Mouse (Mus musculus) kidney, postnatal 0 days (tissue): ENCODE measurements around the gene Opn4. TPM values are rescaled to one million over a fixed set of nuclear protein-coding genes. Genes with fewer than 3 reads are reported as not detected.

Experiments
- ATAC-seq: fragments of 200-750 bp; cut with Nextera tagmentation; replicated peaks from 2 replicates; pipeline ENCODE4 v1.8.0; 2017; ENCODE audit warnings: low read depth, moderate number of reproducible peaks, moderate TSS enrichment, moderate library complexity; ENCODE audit not compliant: low FRiP score
- DNase-seq: peaks from one replicate; pipeline ENCODE4 v3.0.0-alpha.2; 2016; ENCODE audit warnings: low spot score
- H3K27ac ChIP-seq: fragments of 300-500 bp; sonication (generic); 2 replicates; pipeline ENCODE4 v1.5.1; 2014; ENCODE audit warnings: mild to moderate bottlenecking
- H3K27me3 ChIP-seq: fragments of 300-500 bp; sonication (generic); 2 replicates; pipeline ENCODE4 v1.6.1; 2014; ENCODE audit warnings: low read length, mixed read lengths; ENCODE audit not compliant: insufficient read depth
- H3K36me3 ChIP-seq: fragments of 300-500 bp; sonication (generic); 2 replicates; pipeline ENCODE4 v1.6.1; 2014; ENCODE audit warnings: low read length, mixed read lengths; ENCODE audit not compliant: insufficient read depth
- H3K4me1 ChIP-seq: fragments of 300-500 bp; sonication (generic); replicated peaks from 2 replicates; pipeline ENCODE4 v1.6.1; 2014; ENCODE audit warnings: antibody characterized with exemption, low read length, mixed read lengths; ENCODE audit not compliant: insufficient read depth
- H3K4me2 ChIP-seq: fragments of 300-500 bp; sonication (generic); 2 replicates; pipeline ENCODE4 v1.6.1; 2014; ENCODE audit warnings: mild to moderate bottlenecking, low read length, moderate library complexity, mixed read lengths
- H3K4me3 ChIP-seq: fragments of 300-500 bp; sonication (generic); replicated peaks from 2 replicates; pipeline ENCODE4 v1.5.1; 2014; ENCODE audit warnings: low read depth, low read length
- H3K9ac ChIP-seq: fragments of 300-500 bp; sonication (generic); 2 replicates; pipeline ENCODE4 v1.6.1; 2014; ENCODE audit warnings: low read depth, low read length
- H3K9me3 ChIP-seq: fragments of 300-500 bp; sonication (generic); replicated peaks from 2 replicates; pipeline ENCODE4 v1.6.1; 2016; ENCODE audit warnings: low read length, inconsistent platforms, mixed read lengths
- CTCF ChIP-seq: IDR thresholded peaks from 2 replicates; pipeline ENCODE4 v1.5.1; 2016; ENCODE audit warnings: antibody characterized with exemption, low read depth, mild to moderate bottlenecking, moderate library complexity
- WGBS: fragments of 180-500 bp; shearing (Covaris S2); extraction: QIAGEN DNeasy Blood & Tissue Kit; methylation state at CpG from one replicate; pipeline ENCODE4 v1.1.7; 2014; 5-methylcytosine and 5-hydroxymethylcytosine counted together
- polyA plus RNA-seq: library from polyadenylated mRNA; unstranded; fragments of >200 nt; fragmentation: Nextera tagmentation; extraction: Ambion mirVana; gene quantifications from 2 replicates; pipeline ENCODE4 v1.2.1, GENCODE M21; 2015

Opn4 gene
- polyA plus RNA-seq, 1 experiment from 2014 or later = 0.22 TPM

- no peak for TF ChIP-seq CTCF
- 54% methylated on average over 3 of the region's 3 CpGs for WGBS
- no peak overlapping the region for H3K4me2 ChIP-seq
- no peaks in the 10 kb centered on the region for H3K9me3 ChIP-seq
- no peak overlapping the region for H3K27ac ChIP-seq
- H3K4me3 ChIP-seq = no peak overlapping the region
- no peaks in the 10 kb centered on the region for H3K4me1 ChIP-seq
- peak; percentile 21 for DNase-seq
- no peak overlapping the region for H3K9ac ChIP-seq
- no peaks in the 10 kb centered on the region for H3K27me3 ChIP-seq
- ATAC-seq = no peak
- H3K36me3 ChIP-seq = no peaks in the 10 kb centered on the region
These were observed 45.9 kb downstream of the Opn4 start for GRCm38 (mm10) chr14:34554047-34554446.

- ATAC-seq = no peak
- Histone ChIP-seq H3K27ac (no peak overlapping the region), H3K9me3 (no peaks in the 10 kb centered on the region), H3K4me3 (no peak overlapping the region), H3K36me3 (no peaks in the 10 kb centered on the region), H3K4me1 (no peaks in the 10 kb centered on the region), H3K4me2 (no peak overlapping the region), H3K27me3 (no peaks in the 10 kb centered on the region), H3K9ac (no peak overlapping the region)
- no peak for TF ChIP-seq CTCF
- DNase-seq = no peak
- WGBS = 55% methylated on average over 6 of the region's 6 CpGs
These were observed 46.5 kb downstream of the Opn4 start for GRCm38 (mm10) chr14:34553470-34553869.

- ATAC-seq (no peak), DNase-seq (no peak)
- no peak overlapping the region for H3K4me3 ChIP-seq
- no peaks in the 10 kb centered on the region for H3K9me3 ChIP-seq
- H3K36me3 ChIP-seq = no peaks in the 10 kb centered on the region
- H3K4me2 ChIP-seq = no peak overlapping the region
- 96% methylated on average over 5 of the region's 5 CpGs for WGBS
- no peaks in the 10 kb centered on the region for H3K4me1 ChIP-seq
- TF ChIP-seq CTCF = no peak
- H3K27ac ChIP-seq = no peak overlapping the region
- H3K9ac ChIP-seq = no peak overlapping the region
- no peaks in the 10 kb centered on the region for H3K27me3 ChIP-seq
These were observed 47.7 kb downstream of the Opn4 start for GRCm38 (mm10) chr14:34552226-34552625.

- Histone ChIP-seq H3K9ac (peak overlapping the region; percentile 75), H3K9me3 (no peaks in the 10 kb centered on the region), H3K27ac (peak overlapping the region; percentile 76), H3K4me2 (peak overlapping the region; percentile 85), H3K4me3 (peak overlapping the region; percentile 71), H3K27me3 (no peaks in the 10 kb centered on the region), H3K36me3 (no peaks in the 10 kb centered on the region), H3K4me1 (no peaks in the 10 kb centered on the region)
- peak; percentile 96 for DNase-seq
- WGBS = under 1% methylated on average over 55 of the region's 55 CpGs
- peak; percentile 98 for TF ChIP-seq CTCF
- peak; percentile 96 for ATAC-seq
These were observed 50.8 kb downstream of the Opn4 start for GRCm38 (mm10) chr14:34549004-34549671.

DNA sequence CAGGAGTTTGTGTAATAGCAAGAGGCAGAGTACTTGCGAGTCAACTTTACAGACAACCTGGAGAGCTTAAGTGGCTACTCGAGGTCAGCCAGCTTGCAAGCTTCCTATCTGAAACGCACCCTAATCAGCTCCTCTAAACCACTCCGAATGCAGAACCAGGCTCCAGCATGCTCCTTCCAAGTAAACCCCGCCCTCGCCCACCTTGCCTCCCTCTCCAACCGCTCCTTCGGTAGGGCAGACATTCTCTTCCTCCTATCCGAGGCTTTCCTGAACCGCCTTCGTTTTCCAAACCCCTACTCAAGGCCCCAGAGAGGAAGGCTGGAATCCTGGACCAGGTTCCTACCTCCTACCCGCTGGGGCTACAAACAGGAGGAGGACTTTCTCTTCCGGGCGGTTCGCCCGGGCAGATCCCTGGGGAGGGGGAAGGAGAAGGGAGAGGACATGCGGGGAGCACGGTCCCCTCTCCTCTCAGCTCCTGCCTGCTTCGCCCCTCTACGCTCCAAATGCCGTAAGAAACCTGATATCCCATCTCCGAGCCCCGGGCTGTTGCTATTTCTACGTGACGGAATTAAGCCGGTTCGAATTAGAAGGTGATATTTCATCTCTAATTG lies 51.4 kb downstream of the Opn4 start:
- no peak for TF ChIP-seq CTCF
- Histone ChIP-seq H3K36me3 (no peaks in the 10 kb centered on the region), H3K4me3 (peak overlapping the region; percentile 71), H3K4me2 (peak overlapping the region; percentile 85), H3K27me3 (no peaks in the 10 kb centered on the region), H3K4me1 (no peaks in the 10 kb centered on the region), H3K9ac (peak overlapping the region; percentile 75), H3K9me3 (no peaks in the 10 kb centered on the region), H3K27ac (peak overlapping the region; percentile 76)
- ATAC-seq (peak; percentile 30; the same call in 1 of the 2 replicates), DNase-seq (peak; percentile 82)
- 1% methylated on average over 27 of the region's 27 CpGs for WGBS

- Histone ChIP-seq H3K4me2 (no peak overlapping the region), H3K9ac (no peak overlapping the region), H3K27ac (no peak overlapping the region), H3K9me3 (no peaks in the 10 kb centered on the region), H3K4me3 (no peak overlapping the region), H3K36me3 (no peaks in the 10 kb centered on the region), H3K4me1 (0 out of 2 replicates have a peak, but pooled peaks cover 3% of the 10 kb centered on the region), H3K27me3 (0 out of 2 replicates have a peak, but pooled peaks cover 3% of the 10 kb centered on the region)
- WGBS = 60% methylated on average over 2 of the region's 2 CpGs
- ATAC-seq = no peak
- DNase-seq = no peak
- TF ChIP-seq CTCF = no peak
These were observed 55.4 kb downstream of the Opn4 start for GRCm38 (mm10) chr14:34544545-34544944.
